Mouse (Mus musculus) limb, embryonic 15.5 days (tissue): Measurements from ENCODE around the gene Foxp4. TPM values are rescaled to one million over a fixed set of nuclear protein-coding genes. Genes with fewer than 3 reads are reported as not detected.

Experiments used
- ATAC-seq: fragments of 200-750 bp; cut with Nextera tagmentation; 2 replicates; pipeline ENCODE4 v1.8.0; 2017; ENCODE audit warnings: low read depth, moderate TSS enrichment; ENCODE audit not compliant: insufficient number of reproducible peaks, low FRiP score, low TSS enrichment
- H3K27ac ChIP-seq: fragments of 300-500 bp; sonication (generic); 2 replicates; pipeline ENCODE4 v1.5.1; 2015; ENCODE audit warnings: moderate library complexity, mild to moderate bottlenecking, inconsistent platforms
- H3K27me3 ChIP-seq: fragments of 300-500 bp; sonication (generic); 2 replicates; pipeline ENCODE4 v1.6.1; 2015; ENCODE audit warnings: inconsistent platforms
- H3K36me3 ChIP-seq: fragments of 300-500 bp; sonication (generic); 2 replicates; pipeline ENCODE4 v1.6.1; 2015; ENCODE audit warnings: inconsistent platforms
- H3K4me1 ChIP-seq: fragments of 300-500 bp; sonication (generic); 2 replicates; pipeline ENCODE4 v1.6.1; 2015; ENCODE audit warnings: inconsistent platforms
- H3K4me2 ChIP-seq: fragments of 300-500 bp; sonication (generic); 2 replicates; pipeline ENCODE4 v1.6.1; 2015; ENCODE audit warnings: mild to moderate bottlenecking, inconsistent platforms
- H3K4me3 ChIP-seq: fragments of 300-500 bp; sonication (generic); 2 replicates; pipeline ENCODE4 v1.5.1; 2015; ENCODE audit warnings: mild to moderate bottlenecking, inconsistent platforms
- H3K9ac ChIP-seq: fragments of 300-500 bp; sonication (generic); 2 replicates; pipeline ENCODE4 v1.6.1; 2015; ENCODE audit warnings: inconsistent platforms
- H3K9me3 ChIP-seq: fragments of 300-500 bp; sonication (generic); 2 replicates; pipeline ENCODE4 v1.6.1; 2016; ENCODE audit warnings: inconsistent platforms
- WGBS: fragments of 180-500 bp; shearing (Covaris S2); methylation state at CpG from one replicate; pipeline ENCODE4 v1.1.7; 2015; 5-methylcytosine and 5-hydroxymethylcytosine counted together
- polyA plus RNA-seq: library from polyadenylated mRNA; unstranded; fragments of >200 nt; fragmentation: Nextera tagmentation; extraction: Ambion mirVana; gene quantifications from 2 replicates; pipeline ENCODE4 v1.2.1, GENCODE M21; 2015

Foxp4 gene
- polyA plus RNA-seq, 1 experiment from 2014 or later = 22.4 TPM

GRCm38 (mm10) chr17:47883099-47883498, 41.3 kb downstream of the Foxp4 start:
- no peak overlapping the region for H3K27ac ChIP-seq
- no peaks in the 10 kb centered on the region for H3K27me3 ChIP-seq
- H3K9ac ChIP-seq = no peak overlapping the region
- no peaks in the 10 kb centered on the region for H3K9me3 ChIP-seq
- no peak overlapping the region for H3K4me3 ChIP-seq
- WGBS = 87% methylated on average over 5 of the region's 5 CpGs
- peaks cover 65% of the 10 kb centered on the region for H3K4me1 ChIP-seq
- peaks cover 33% of the 10 kb centered on the region for H3K36me3 ChIP-seq
- ATAC-seq = no peak
- no peak overlapping the region for H3K4me2 ChIP-seq

GRCm38 (mm10) chr17:47881330-47881729, 43.1 kb downstream of the Foxp4 start:
- no peaks in the 10 kb centered on the region for H3K9me3 ChIP-seq
- no peak overlapping the region for H3K4me3 ChIP-seq
- H3K4me1 ChIP-seq = peaks cover 57% of the 10 kb centered on the region
- ATAC-seq = no peak
- WGBS = 49% methylated on average over 13 of the region's 13 CpGs
- no peaks in the 10 kb centered on the region for H3K27me3 ChIP-seq
- peak overlapping the region; percentile 59 for H3K27ac ChIP-seq
- H3K4me2 ChIP-seq = no peak overlapping the region
- H3K9ac ChIP-seq = no peak overlapping the region
- H3K36me3 ChIP-seq = peaks cover 48% of the 10 kb centered on the region

GRCm38 (mm10) chr17:47879207-47879606, 45.2 kb downstream of the Foxp4 start:
- peaks cover 55% of the 10 kb centered on the region for H3K36me3 ChIP-seq
- ATAC-seq = 0 out of 2 replicates have a peak, but pooled peaks have one; percentile 32
- WGBS = 10% methylated on average over 3 of the region's 3 CpGs
- H3K9me3 ChIP-seq = no peaks in the 10 kb centered on the region
- H3K27me3 ChIP-seq = no peaks in the 10 kb centered on the region
- no peak overlapping the region for H3K9ac ChIP-seq
- H3K4me1 ChIP-seq = peaks cover 58% of the 10 kb centered on the region
- 0 out of 2 replicates have a peak overlapping the region, but pooled peaks have one; percentile 10 for H3K4me3 ChIP-seq
- 0 out of 2 replicates have a peak overlapping the region, but pooled peaks have one; percentile 29 for H3K27ac ChIP-seq
- peak overlapping the region; percentile 36; the same call in 1 of the 2 replicates for H3K4me2 ChIP-seq

GRCm38 (mm10) chr17:47878378-47879089, 45.9 kb downstream of the Foxp4 start:
- Histone ChIP-seq H3K36me3 (peaks cover 55% of the 10 kb centered on the region), H3K4me1 (peaks cover 65% of the 10 kb centered on the region), H3K4me2 (peak overlapping the region; percentile 36), H3K27me3 (no peaks in the 10 kb centered on the region), H3K27ac (peak overlapping the region; percentile 29; the same call in 1 of the 2 replicates), H3K4me3 (peak overlapping the region; percentile 10; the same call in 1 of the 2 replicates), H3K9ac (no peak overlapping the region), H3K9me3 (no peaks in the 10 kb centered on the region)
- ATAC-seq = no peak
- 16% methylated on average over 31 of the region's 35 CpGs for WGBS

GRCm38 (mm10) chr17:47877715-47878377, 46.6 kb downstream of the Foxp4 start:
- Histone ChIP-seq H3K9ac (no peak overlapping the region), H3K27ac (peak overlapping the region; percentile 29; the same call in 1 of the 2 replicates), H3K4me1 (peaks cover 65% of the 10 kb centered on the region), H3K4me3 (no peak overlapping the region), H3K36me3 (peaks cover 59% of the 10 kb centered on the region), H3K4me2 (no peak overlapping the region; the same call in 1 of the 2 replicates), H3K9me3 (no peaks in the 10 kb centered on the region), H3K27me3 (no peaks in the 10 kb centered on the region)
- ATAC-seq = no peak
- WGBS = 47% methylated on average over 10 of the region's 10 CpGs

GRCm38 (mm10) chr17:47876776-47877714, 47.4 kb downstream of the Foxp4 start:
- WGBS = 51% methylated on average over 26 of the region's 26 CpGs
- Histone ChIP-seq H3K4me1 (peaks cover 58% of the 10 kb centered on the region), H3K4me3 (no peak overlapping the region), H3K36me3 (peaks cover 66% of the 10 kb centered on the region), H3K9me3 (no peaks in the 10 kb centered on the region), H3K27me3 (no peaks in the 10 kb centered on the region), H3K4me2 (no peak overlapping the region), H3K9ac (no peak overlapping the region), H3K27ac (0 out of 2 replicates have a peak overlapping the region, but pooled peaks have one; percentile 2)
- no peak for ATAC-seq

- Histone ChIP-seq H3K4me3 (no peak overlapping the region), H3K36me3 (peaks cover 91% of the 10 kb centered on the region)
- WGBS = 9% methylated on average over 9 of the region's 9 CpGs
Observed at GRCm38 (mm10) chr17:47873341-47873791, 51.1 kb downstream of the Foxp4 start.

GRCm38 (mm10) chr17:47872311-47873011, 52.0 kb downstream of the Foxp4 start:
- no peak overlapping the region for H3K4me3 ChIP-seq
- WGBS = 72% methylated on average over 31 of the region's 31 CpGs
- H3K36me3 ChIP-seq = peaks cover 90% of the 10 kb centered on the region

More at GRCm38 (mm10) chr17:47873341-47873791, 51.1 kb downstream of the Foxp4 start:
- Histone ChIP-seq H3K9ac (no peak overlapping the region), H3K27me3 (no peaks in the 10 kb centered on the region), H3K4me1 (peaks cover 23% of the 10 kb centered on the region), H3K27ac (peak overlapping the region; percentile 43), H3K9me3 (no peaks in the 10 kb centered on the region), H3K4me2 (no peak overlapping the region)
- peak; percentile 40; the same call in 1 of the 2 replicates for ATAC-seq

GRCm38 (mm10) chr17:47869874-47870273, 54.6 kb downstream of the Foxp4 start:
- Histone ChIP-seq H3K4me1 (peaks cover 13% of the 10 kb centered on the region; the same call in 1 of the 2 replicates), H3K27ac (no peak overlapping the region), H3K4me3 (no peak overlapping the region), H3K9ac (no peak overlapping the region), H3K9me3 (no peaks in the 10 kb centered on the region), H3K4me2 (no peak overlapping the region), H3K36me3 (peaks cover 79% of the 10 kb centered on the region), H3K27me3 (no peaks in the 10 kb centered on the region)
- WGBS = 91% methylated on average over 10 of the region's 10 CpGs
- no peak for ATAC-seq

More at GRCm38 (mm10) chr17:47872311-47873011, 52.0 kb downstream of the Foxp4 start:
- peaks cover 15% of the 10 kb centered on the region; the same call in 1 of the 2 replicates for H3K4me1 ChIP-seq
- no peaks in the 10 kb centered on the region for H3K27me3 ChIP-seq
- no peak for ATAC-seq
- H3K27ac ChIP-seq = no peak overlapping the region
- H3K9me3 ChIP-seq = no peaks in the 10 kb centered on the region
- no peak overlapping the region for H3K9ac ChIP-seq
- no peak overlapping the region for H3K4me2 ChIP-seq

- peaks cover 42% of the 10 kb centered on the region for H3K36me3 ChIP-seq
- H3K4me1 ChIP-seq = peaks cover 21% of the 10 kb centered on the region
- no peak for ATAC-seq
- no peaks in the 10 kb centered on the region for H3K27me3 ChIP-seq
- H3K9ac ChIP-seq = no peak overlapping the region
- WGBS = 53% methylated on average over 10 of the region's 10 CpGs
- no peak overlapping the region for H3K4me2 ChIP-seq
- H3K9me3 ChIP-seq = no peaks in the 10 kb centered on the region
- H3K4me3 ChIP-seq = no peak overlapping the region
- peak overlapping the region; percentile 13 for H3K27ac ChIP-seq
Observed at GRCm38 (mm10) chr17:47866037-47866436, 58.4 kb downstream of the Foxp4 start.
